Mouse (Mus musculus) myocyte (in vitro differentiated cells): ENCODE measurements at regions not wholly inside any gene's neighbourhood (a gene's known extent, or its start where the extent isn't known, plus 50 kb on each side); places are given as distances from the start of the nearest gene placed in this dataset.

ENCODE experiments used
- H3K27me3 ChIP-seq: one replicate; pipeline ENCODE4 v1.6.1; 2011; ENCODE audit not compliant: control insufficient read depth, insufficient read depth, insufficient read length
- H3K36me3 ChIP-seq: one replicate; pipeline ENCODE4 v1.6.1; 2011; ENCODE audit not compliant: control insufficient read depth, insufficient read depth
- H3K4me2 ChIP-seq: one replicate; pipeline ENCODE4 v1.6.1; 2011; ENCODE audit warnings: low read depth, control low read depth
- H3K4me3 ChIP-seq: one replicate; pipeline ENCODE4 v1.5.1; 2011; ENCODE audit warnings: mild to moderate bottlenecking, control low read depth, moderate library complexity
- H3K79me2 ChIP-seq: one replicate; pipeline ENCODE4 v1.6.1; 2011; ENCODE audit not compliant: control insufficient read depth, insufficient read depth
- H3ac ChIP-seq: one replicate; pipeline ENCODE4 v1.6.1; 2011; ENCODE audit not compliant: control insufficient read depth, insufficient read length
- CEBPB ChIP-seq: IDR thresholded peaks from 2 replicates; pipeline ENCODE4 v1.6.1; 2011; ENCODE audit warnings: mild to moderate bottlenecking, moderate library complexity; ENCODE audit not compliant: poor library complexity, insufficient read depth, severe bottlenecking
- E2F4 ChIP-seq: IDR thresholded peaks from one replicate; pipeline ENCODE4 v1.6.1; 2011; ENCODE audit warnings: mild to moderate bottlenecking, control low read depth, moderate library complexity; ENCODE audit not compliant: insufficient read depth
- MAX ChIP-seq: IDR thresholded peaks from one replicate; pipeline ENCODE4 v1.6.1; 2011; ENCODE audit warnings: low read depth, mild to moderate bottlenecking, control low read depth
- MYOD1 ChIP-seq, 3 experiments: IDR thresholded peaks; one replicate each; pipeline ENCODE4 v1.6.1; 2011; ENCODE audit warnings: control low read depth in 2 of 3, low read depth in 2 of 3, mild to moderate bottlenecking in 2 of 3, moderate library complexity in 1 of 3; ENCODE audit not compliant: insufficient read length in 2 of 3, control insufficient read depth in 1 of 3
- MYOG ChIP-seq, 3 experiments: IDR thresholded peaks; one replicate each; pipeline ENCODE4 v1.6.1; 2011; ENCODE audit warnings: control low read depth in 2 of 3, low read depth in 2 of 3, mild to moderate bottlenecking in 2 of 3; ENCODE audit not compliant: insufficient read length in 2 of 3, control insufficient read depth in 1 of 3, insufficient read depth in 1 of 3
- POLR2A ChIP-seq: IDR thresholded peaks from one replicate; pipeline ENCODE4 v1.6.1; 2011; ENCODE audit warnings: low read depth, mild to moderate bottlenecking, control low read depth, moderate library complexity; ENCODE audit not compliant: insufficient read length
- POLR2AphosphoS2 ChIP-seq: IDR thresholded peaks from one replicate; pipeline ENCODE4 v1.6.1; 2011; ENCODE audit warnings: low read depth, control low read depth; ENCODE audit not compliant: insufficient read length
- REST ChIP-seq: IDR thresholded peaks from one replicate; pipeline ENCODE4 v1.6.1; 2011; ENCODE audit warnings: mild to moderate bottlenecking, control low read depth, moderate library complexity; ENCODE audit not compliant: insufficient read depth, insufficient read length
- SRF ChIP-seq: IDR thresholded peaks from one replicate; pipeline ENCODE4 v1.6.1; 2011; ENCODE audit warnings: low read depth; ENCODE audit not compliant: control insufficient read depth, insufficient read length
- TCF12 ChIP-seq: IDR thresholded peaks from one replicate; pipeline ENCODE4 v1.6.1; 2011; ENCODE audit warnings: mild to moderate bottlenecking, control low read depth; ENCODE audit not compliant: poor library complexity, insufficient read depth, severe bottlenecking
- TCF3 ChIP-seq: IDR thresholded peaks from one replicate; pipeline ENCODE4 v1.6.1; 2011; ENCODE audit warnings: low read depth, control low read depth; ENCODE audit not compliant: insufficient read length
- USF1 ChIP-seq: IDR thresholded peaks from one replicate; pipeline ENCODE4 v1.6.1; 2011; ENCODE audit warnings: low read depth, mild to moderate bottlenecking, control low read depth, moderate library complexity

DNA sequence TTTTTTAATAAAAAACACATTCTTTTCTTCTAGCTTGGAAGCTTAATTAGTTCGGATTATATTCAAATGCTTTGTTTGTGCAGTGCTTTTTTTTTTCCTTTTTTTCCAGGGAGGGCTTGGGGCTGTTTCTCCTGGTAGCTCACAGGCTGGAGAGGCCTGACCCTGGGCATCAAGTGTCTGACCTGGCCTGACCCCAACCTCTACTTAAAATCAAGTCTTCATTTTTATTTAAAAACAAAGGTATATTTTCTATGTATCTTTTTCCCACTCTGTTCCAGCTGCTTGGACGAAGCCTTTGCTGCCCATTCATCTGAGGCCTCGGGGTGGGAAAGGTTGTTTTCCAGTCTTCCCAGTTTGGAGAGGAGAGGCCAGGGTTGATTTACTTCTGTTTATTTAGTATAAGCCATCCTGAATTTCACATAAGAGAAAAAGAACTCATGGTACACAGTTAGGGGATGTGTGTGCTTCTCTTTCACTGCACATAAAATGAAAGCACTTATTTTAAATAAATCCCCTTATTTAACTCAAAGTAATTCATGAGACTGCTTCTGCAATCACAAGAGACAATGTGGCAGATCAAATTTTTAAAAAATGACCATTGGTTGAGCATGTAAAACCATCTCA lies 539.1 kb downstream of the Ptprc start:
- no peak overlapping the region for H3K4me2 ChIP-seq
- H3K79me2 ChIP-seq = no peaks in the 10 kb centered on the region
- H3K36me3 ChIP-seq = no peaks in the 10 kb centered on the region
- H3K27me3 ChIP-seq = no peaks in the 10 kb centered on the region
- no peak overlapping the region for H3K4me3 ChIP-seq
- TF ChIP-seq MYOD1 (IDR thresholded peaks at IDR 0.05; ENCODE audit: control insufficient read depth in 1 of 3, insufficient read length in 2 of 3, low read depth in 2 of 3) (no peak), POLR2AphosphoS2 (no peak), MYOG (IDR thresholded peaks at IDR 0.05; ENCODE audit: control insufficient read depth in 1 of 3, insufficient read depth in 1 of 3, insufficient read length in 2 of 3, low read depth in 2 of 3) (no peak), CEBPB (no peak), TCF3 (no peak), USF1 (no peak), MAX (no peak), POLR2A (no peak), E2F4 (no peak), SRF (no peak), TCF12 (no peak), REST (no peak)
- H3ac ChIP-seq = no peak overlapping the region

DNA sequence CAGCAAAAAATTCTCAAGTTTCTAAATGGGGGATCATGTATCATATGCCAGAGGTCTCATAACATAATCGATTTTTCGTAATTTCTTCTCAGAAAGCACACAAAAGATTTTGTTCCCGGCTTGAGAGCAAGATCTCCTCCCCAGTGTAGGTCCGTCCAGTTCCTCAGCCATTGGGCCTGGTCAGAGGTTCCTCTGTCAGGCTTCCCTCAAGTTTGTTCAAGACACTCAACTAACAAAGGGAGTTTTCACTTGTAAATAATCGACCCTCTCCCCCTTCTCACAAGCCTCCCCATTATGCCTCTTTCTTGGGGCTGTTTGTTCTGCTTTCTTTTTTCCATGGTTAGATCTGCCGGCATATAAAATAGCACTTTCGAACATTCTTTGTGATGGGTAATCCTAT lies 539.7 kb downstream of the Ptprc start:
- TF ChIP-seq E2F4 (no peak), MYOG (IDR thresholded peaks at IDR 0.05; ENCODE audit: control insufficient read depth in 1 of 3, insufficient read depth in 1 of 3, insufficient read length in 2 of 3, low read depth in 2 of 3) (no peak), CEBPB (no peak), MAX (no peak), MYOD1 (IDR thresholded peaks at IDR 0.05; ENCODE audit: control insufficient read depth in 1 of 3, insufficient read length in 2 of 3, low read depth in 2 of 3) (no peak), SRF (no peak), REST (no peak), POLR2AphosphoS2 (no peak), TCF12 (no peak), POLR2A (no peak)
- no peak overlapping the region for H3K4me2 ChIP-seq
- H3K4me3 ChIP-seq = no peak overlapping the region
- H3K79me2 ChIP-seq = no peaks in the 10 kb centered on the region
- H3ac ChIP-seq = no peak overlapping the region
- H3K27me3 ChIP-seq = no peaks in the 10 kb centered on the region
- no peaks in the 10 kb centered on the region for H3K36me3 ChIP-seq

DNA sequence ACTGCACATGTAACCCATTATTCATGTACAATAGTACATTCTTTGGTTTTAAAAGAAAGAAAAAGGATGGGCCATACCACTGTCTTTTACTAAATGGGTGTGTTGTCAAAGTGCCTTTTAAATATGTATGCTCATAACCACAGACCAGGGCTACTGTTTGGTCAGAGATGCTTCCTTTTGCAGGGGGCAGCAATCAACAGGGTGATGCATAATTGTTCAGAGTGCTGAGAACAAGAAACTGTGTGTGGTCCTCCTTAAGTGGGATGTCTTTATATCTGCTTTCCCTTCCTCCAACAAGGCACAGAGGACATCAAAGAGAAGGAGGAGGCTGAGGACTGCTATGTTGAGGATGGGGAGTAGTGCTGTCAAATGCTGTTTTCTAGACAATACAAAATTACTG lies 544.0 kb downstream of the Ptprc start:
- TF ChIP-seq POLR2A (no peak), TCF3 (no peak), CEBPB (no peak), MYOD1 (IDR thresholded peaks at IDR 0.05; ENCODE audit: control insufficient read depth in 1 of 3, insufficient read length in 2 of 3, low read depth in 2 of 3) (no peak), MYOG (IDR thresholded peaks at IDR 0.05; ENCODE audit: control insufficient read depth in 1 of 3, insufficient read depth in 1 of 3, insufficient read length in 2 of 3, low read depth in 2 of 3) (no peak), POLR2AphosphoS2 (no peak), MAX (no peak), TCF12 (no peak), REST (no peak), E2F4 (no peak), USF1 (no peak), SRF (no peak)
- no peak overlapping the region for H3ac ChIP-seq
- H3K27me3 ChIP-seq = no peaks in the 10 kb centered on the region
- H3K36me3 ChIP-seq = no peaks in the 10 kb centered on the region
- no peak overlapping the region for H3K4me3 ChIP-seq
- no peak overlapping the region for H3K4me2 ChIP-seq
- no peaks in the 10 kb centered on the region for H3K79me2 ChIP-seq

- H3ac ChIP-seq = no peak overlapping the region
- H3K36me3 ChIP-seq = no peaks in the 10 kb centered on the region
- H3K4me2 ChIP-seq = no peak overlapping the region
- H3K4me3 ChIP-seq = no peak overlapping the region
- TF ChIP-seq USF1 = no peak
- TF ChIP-seq MYOD1 (IDR thresholded peaks at IDR 0.05; ENCODE audit: control insufficient read depth in 1 of 3, insufficient read length in 2 of 3, low read depth in 2 of 3) = no peak
- no peak for TF ChIP-seq E2F4
- no peak for TF ChIP-seq TCF3
- TF ChIP-seq CEBPB = no peak
- no peak for TF ChIP-seq POLR2AphosphoS2
- TF ChIP-seq MYOG (IDR thresholded peaks at IDR 0.05; ENCODE audit: control insufficient read depth in 1 of 3, insufficient read depth in 1 of 3, insufficient read length in 2 of 3, low read depth in 2 of 3) = no peak
- TF ChIP-seq MAX = no peak
- no peak for TF ChIP-seq TCF12
- no peak for TF ChIP-seq SRF
- TF ChIP-seq POLR2A = no peak
- TF ChIP-seq REST = no peak
- no peaks in the 10 kb centered on the region for H3K27me3 ChIP-seq
- no peaks in the 10 kb centered on the region for H3K79me2 ChIP-seq
These were observed 554.8 kb downstream of the Ptprc start for GRCm38 (mm10) chr1:137620672-137621071.
